ENCODE assay signal across 7 mouse cellular contexts in genomic region chr4:70355659-70356350, GRCm38 (mm10). TPM values are rescaled to one million over a fixed set of nuclear protein-coding genes. Genes with fewer than 3 reads are reported as not detected.
DNase-seq lines count a peak whose midpoint lies in the region; ATAC-seq lines count a peak whose summit lies in the region.

No protein-coding gene starts in this region.

- H3K4me3 ChIP-seq in forebrain, embryonic 13.5 days = no peak overlapping the region
- no peak overlapping the region for H3K4me3 ChIP-seq in hindbrain, embryonic 16.5 days (ENCODE audit: low read length)

- H3K9me3 ChIP-seq in forebrain, embryonic 13.5 days (replicated peaks) = no peaks in the 10 kb centered on the region
- no peaks in the 10 kb centered on the region for H3K9me3 ChIP-seq in hindbrain, embryonic 16.5 days (ENCODE audit: control insufficient read depth, low read length)

- no peak overlapping the region for H3K4me2 ChIP-seq in forebrain, embryonic 13.5 days
- no peak overlapping the region for H3K4me2 ChIP-seq in hindbrain, embryonic 16.5 days (ENCODE audit: low read length)

- ATAC-seq in forebrain, embryonic 13.5 days = peak; percentile 83
- peak; percentile 85 for ATAC-seq in hindbrain, embryonic 16.5 days

- H3K4me1 ChIP-seq in forebrain, embryonic 13.5 days = 0 out of 2 replicates have a peak, but pooled peaks cover 2% of the 10 kb centered on the region
- H3K4me1 ChIP-seq in hindbrain, embryonic 16.5 days (ENCODE audit: control insufficient read depth, insufficient read depth, low read depth, low read length) = no peaks in the 10 kb centered on the region; the same call in 1 of the 2 replicates

- H3K27me3 ChIP-seq in forebrain, embryonic 13.5 days = no peaks in the 10 kb centered on the region
- no peaks in the 10 kb centered on the region for H3K27me3 ChIP-seq in hindbrain, embryonic 16.5 days (replicated peaks; ENCODE audit: control insufficient read depth, insufficient read depth, low read length)

- DNase-seq in MEL-GATA-1-ER (ENCODE audit: extremely low read depth, low read depth) = peak; percentile 17
- peak; percentile 60 for DNase-seq in brain, embryonic 18.5 days (ENCODE audit: low read depth, low spot score)
- peak; percentile 48 to 50 for DNase-seq in layer of hippocampus, postnatal 25 days (ENCODE audit: extremely low spot score in 1 of 2, low spot score in 1 of 2)
- DNase-seq in lung, postnatal 14 days = peak; percentile 57
- peak; percentile 73 for DNase-seq in right cerebral cortex, adult 18-20 months

- H3K36me3 ChIP-seq in forebrain, embryonic 13.5 days (ENCODE audit: poor library complexity, severe bottlenecking) = peaks cover 65% of the 10 kb centered on the region
- peaks cover 12% of the 10 kb centered on the region for H3K36me3 ChIP-seq in hindbrain, embryonic 16.5 days (ENCODE audit: control insufficient read depth, insufficient read depth, low read length)

- 73% methylated on average over 9 of the region's 9 CpGs for whole genome bisulfite sequencing in forebrain, embryonic 13.5 days
- WGBS in hindbrain, embryonic 16.5 days = 64% methylated on average over 9 of the region's 9 CpGs

- no peak overlapping the region for H3K9ac ChIP-seq in forebrain, embryonic 13.5 days
- H3K9ac ChIP-seq in hindbrain, embryonic 16.5 days (ENCODE audit: low read depth, low read length) = no peak overlapping the region

- H3K27ac ChIP-seq in forebrain, embryonic 13.5 days = no peak overlapping the region
- H3K27ac ChIP-seq in hindbrain, embryonic 16.5 days (ENCODE audit: low read depth, low read length) = no peak overlapping the region

RNA-seq across cellular contexts. Expression of gene Cdk5rap2, which starts 54.4 kb away (rescaled TPM):
- polyA plus RNA-seq in forebrain, embryonic 13.5 days (2015; fragmentation: Nextera tagmentation; extraction: Ambion mirVana) = 15.9 and 19.0 TPM in 2 replicates
- polyA plus RNA-seq in hindbrain, embryonic 16.5 days (2015; fragmentation: Nextera tagmentation; extraction: Ambion mirVana) = 7.2 and 10.6 TPM in 2 replicates
- 1 to 10 TPM; 8.5 to 9.9 TPM for total RNA-seq in layer of hippocampus, postnatal 25 days (2021)

Comparison
In these comparisons a context has a peak if more than half of its experiments do, and no peak if none do; other contexts are left out.
1. DNase-seq: peak in every context shown above with its lines; median percentile 73 in right cerebral cortex, adult 18-20 months; 60 in brain, embryonic 18.5 days; 57 in lung, postnatal 14 days; 49 in layer of hippocampus, postnatal 25 days; 17 in MEL-GATA-1-ER.